Mouse (Mus musculus): ENCODE results near the gene 1700021F07Rik.
A peak's percentile ranks its signal among the peaks of the same experiment; 100 is the strongest.

Gene 1700021F07Rik

DNA sequence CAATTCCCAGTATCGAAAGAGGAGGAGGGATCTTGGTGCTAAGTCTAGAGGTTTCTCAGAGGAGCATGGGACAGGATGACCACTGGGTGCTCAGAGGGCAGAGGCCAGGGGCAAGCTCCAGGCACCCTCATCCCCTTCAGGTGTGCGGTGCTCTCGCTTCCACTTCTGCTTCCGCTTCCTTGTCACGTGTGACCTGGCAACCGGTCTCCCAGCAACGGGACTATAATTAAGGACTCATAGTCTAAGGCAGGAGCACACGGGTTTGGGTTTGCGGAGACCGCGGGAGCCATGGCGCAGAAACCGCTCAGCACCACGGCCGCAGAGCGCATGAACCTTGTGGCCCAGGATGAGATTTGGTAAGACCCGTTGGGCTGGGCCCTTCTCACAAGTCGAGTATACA, at the start of gene 1700021F07Rik:
TSS of gene 1700021F07Rik (plus strand) at position 211 of the 400 bp plus-strand sequence.
- no peak for DNase-seq

DNA sequence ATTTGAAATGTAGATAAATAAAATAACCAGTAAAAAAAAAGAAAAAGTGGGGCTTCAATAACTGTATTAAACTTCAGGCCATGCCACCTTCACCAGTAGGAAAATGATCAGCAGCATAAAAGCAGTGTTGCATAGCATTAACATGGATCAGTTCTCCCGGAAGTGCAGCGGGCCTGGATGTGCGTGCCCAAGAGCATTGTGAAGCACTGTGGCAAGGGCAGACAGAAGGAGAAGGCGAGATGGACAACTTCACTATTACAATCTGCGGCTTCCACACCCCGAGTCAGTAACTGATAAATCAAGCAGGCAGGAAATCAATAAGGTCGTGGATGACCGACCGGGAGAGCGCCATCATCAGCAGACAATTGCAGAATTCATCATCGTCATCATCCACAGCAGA, 49.2 kb upstream of the 1700021F07Rik start:
- no peak for DNase-seq

- DNase-seq, result no peak
Measured at GRCm38 (mm10) chr2:173479050-173479449, 43.3 kb upstream of the 1700021F07Rik start.

GRCm38 (mm10) chr2:173484486-173484885, 37.9 kb upstream of the 1700021F07Rik start:
- no peak for DNase-seq

DNA sequence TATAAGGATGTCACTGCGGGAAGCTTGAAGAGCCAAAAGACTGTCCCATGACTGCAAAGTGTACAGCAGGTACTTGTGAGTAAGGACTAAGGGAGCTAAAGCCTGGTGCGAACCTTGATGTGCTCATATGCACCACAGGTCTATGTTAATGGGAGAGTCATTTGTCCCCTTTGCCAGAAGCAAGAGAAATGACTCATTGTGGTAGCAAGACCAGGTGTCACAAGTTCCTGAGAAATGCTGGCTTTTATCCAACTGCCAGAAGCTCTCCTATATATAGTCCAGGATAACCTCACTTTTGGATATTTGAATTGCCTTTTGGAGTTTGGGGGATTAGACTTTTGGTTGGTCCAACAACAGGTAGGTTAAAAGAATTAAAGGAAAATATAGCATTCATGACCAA, 22.8 kb upstream of the 1700021F07Rik start:
- DNase-seq, result no peak

GRCm38 (mm10) chr2:173513977-173514376, 8.4 kb upstream of the 1700021F07Rik start:
- no peak for DNase-seq

DNA sequence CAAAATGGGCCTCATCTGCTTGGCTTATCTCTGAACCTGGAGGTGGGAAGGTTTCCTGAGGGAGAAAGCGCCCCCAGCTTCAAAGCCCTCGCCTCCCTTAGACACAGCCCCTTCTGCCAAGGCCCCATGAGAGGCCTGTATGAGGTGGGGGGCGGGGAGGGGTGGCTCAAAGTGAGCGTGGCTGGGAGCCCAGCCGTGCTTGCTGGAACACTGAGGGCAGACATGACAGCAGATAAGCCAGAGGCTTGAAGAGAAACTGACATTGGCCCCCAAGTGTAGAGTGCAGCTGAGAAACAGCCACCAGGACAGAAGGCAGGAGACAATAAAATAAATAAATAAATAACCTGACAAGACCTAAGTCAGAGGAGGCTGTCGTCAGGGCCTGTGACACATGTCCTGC, 7.2 kb upstream of the 1700021F07Rik start:
- no peak for DNase-seq

GRCm38 (mm10) chr2:173516150-173516855, 6.1 kb upstream of the 1700021F07Rik start:
- DNase-seq, result no peak

DNA sequence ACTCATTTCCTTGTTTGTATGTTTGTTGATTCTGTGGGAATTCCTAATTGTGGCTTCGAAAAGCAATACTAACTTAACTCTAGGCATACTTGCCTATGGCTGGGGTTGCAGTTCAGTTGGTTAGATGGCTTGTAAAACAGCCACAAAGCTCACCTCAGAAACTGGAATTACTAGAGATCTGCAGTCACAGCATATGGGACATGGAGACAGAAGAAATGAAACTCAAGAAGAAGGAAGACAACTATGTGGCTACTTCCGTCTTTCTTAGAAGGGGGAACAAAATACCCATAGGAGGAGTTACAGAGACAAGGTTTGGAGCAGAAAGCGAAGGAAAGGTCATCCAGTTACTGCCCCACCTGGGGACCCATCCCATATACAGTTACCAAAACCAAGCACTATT, 6.1 kb downstream of the 1700021F07Rik start:
- DNase-seq, result no peak

DNA sequence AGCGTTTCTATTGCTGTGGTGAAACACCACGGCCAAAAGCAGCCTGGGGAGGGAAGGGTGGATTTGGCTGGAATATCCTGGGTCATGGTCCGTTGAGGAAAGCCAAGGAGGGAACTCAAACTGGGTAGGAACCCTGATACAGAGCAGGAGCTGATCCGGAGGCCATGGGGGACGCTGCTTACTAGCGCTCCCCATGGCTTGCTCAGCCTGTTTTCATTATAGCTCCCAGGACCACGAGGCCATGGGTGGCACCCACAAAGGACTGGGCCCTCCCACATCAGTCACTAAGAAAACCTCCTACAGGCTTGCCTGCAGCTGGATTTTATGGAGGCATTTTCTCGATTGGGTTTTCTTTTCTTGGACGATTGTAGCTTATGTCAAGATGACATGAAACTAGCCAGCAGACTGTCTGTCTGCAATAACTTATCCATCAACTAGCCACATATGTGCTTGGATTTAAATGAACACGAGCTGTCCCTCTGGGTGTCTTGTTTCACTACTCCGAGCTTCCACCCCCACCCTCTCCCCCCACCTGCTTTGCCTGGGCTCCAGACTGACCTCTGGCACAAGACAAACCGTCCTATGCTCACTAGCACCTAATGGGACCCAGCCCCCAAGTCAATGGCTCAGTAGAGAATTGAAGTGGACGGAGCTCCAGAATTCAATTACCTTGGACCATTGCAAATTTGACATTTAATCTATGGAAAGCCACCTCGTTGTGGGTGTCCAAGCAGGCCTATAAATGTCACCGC, 10.5 kb downstream of the 1700021F07Rik start:
- no peak for DNase-seq

GRCm38 (mm10) chr2:173534581-173534980, 12.2 kb downstream of the 1700021F07Rik start:
- no peak for DNase-seq

- peak; percentile 79 for DNase-seq
Measured at GRCm38 (mm10) chr2:173535390-173535789, 13.0 kb downstream of the 1700021F07Rik start.

DNA sequence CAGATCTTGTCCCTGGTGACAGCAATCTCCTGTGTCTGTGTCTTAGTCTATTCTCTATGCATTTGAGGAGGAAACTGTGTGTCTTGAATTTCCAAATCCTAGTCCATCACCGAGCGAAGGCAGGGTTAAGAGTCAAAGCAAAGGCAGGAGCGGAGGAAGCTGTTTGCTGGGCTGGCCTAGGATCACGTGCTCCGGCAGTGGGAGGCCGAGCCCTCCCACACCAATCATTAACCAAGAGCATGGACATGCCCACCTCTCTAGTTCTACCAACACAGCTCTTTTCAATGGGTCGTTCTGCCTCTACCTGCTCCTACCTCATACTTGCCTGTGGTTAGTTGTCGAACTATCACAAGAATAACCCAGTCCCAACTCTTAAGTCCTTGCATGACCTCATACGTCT, 13.5 kb downstream of the 1700021F07Rik start:
- DNase-seq, result no peak

DNA sequence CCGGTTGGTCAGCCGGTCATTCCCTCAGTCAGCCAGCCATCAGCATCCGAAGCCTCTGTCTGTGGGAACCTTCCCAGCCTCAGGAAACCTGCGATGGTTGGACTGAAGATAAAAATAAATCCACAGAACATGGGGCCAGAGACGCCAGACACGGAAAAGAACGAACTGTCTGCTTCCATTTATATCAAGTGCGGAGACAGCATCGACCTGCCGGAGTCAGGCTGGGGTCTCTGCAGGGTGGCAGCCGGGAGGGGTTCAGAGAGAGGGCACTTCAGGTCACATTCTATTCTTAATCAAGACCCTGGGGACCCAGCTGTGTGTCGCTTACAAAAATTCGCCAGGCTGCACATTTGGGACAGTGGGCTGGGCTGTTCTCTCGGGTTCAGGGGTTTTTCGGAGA, 17.4 kb downstream of the 1700021F07Rik start:
- DNase-seq, result no peak

GRCm38 (mm10) chr2:173541748-173542147, 19.4 kb downstream of the 1700021F07Rik start:
- DNase-seq, result no peak

DNA sequence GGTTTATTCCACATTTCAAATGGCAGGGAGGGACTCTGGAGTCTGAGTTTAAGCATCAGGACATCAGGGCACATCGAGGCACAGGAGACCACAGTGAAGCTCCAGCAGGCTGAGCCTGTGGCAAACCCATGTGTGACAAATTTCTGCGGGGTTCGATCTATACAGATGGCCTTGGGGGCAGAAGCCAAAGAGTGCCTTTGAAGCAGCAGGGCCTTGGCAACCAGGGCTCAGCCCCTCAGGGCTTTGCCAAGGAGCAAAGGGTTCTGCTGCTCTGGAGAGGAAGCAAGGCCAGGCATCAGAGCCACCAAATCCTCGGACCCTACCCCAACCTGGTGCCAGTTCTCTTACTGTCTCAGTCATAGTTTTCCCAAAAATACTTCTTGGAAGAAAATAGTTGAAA, 20.3 kb downstream of the 1700021F07Rik start:
- no peak for DNase-seq

DNA sequence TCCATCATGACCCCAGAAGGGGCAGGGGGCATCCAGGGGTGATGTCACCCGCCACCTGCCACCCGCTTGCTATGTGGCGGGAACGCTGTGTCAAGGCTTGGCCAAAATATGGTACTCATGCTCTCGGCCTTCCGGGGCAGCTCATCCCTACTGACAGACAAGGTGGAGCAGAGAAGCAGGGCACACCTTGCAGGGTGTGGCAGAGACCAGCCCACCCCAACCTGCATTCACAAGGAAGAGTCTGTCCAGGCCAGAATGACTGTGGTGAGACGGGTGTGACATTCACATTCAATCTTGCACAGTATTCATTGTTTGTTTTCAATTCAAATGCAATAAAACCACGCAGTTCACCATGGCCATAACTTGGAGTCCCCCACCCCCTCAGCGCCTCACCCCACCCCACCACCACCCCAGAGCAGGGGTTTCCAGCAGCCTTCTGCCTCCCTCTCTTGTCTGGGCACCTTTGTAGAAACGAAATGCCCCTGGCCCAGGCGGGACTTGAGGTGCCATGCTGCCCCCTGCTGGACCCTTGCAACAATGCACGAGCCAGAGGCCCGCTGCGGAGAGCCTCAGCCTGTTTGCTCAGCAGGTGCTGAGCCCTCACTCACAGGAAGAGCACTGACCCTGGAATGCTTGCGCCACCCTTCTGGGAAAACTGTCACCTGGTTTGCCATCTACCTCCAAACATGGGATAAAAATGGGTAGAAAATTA, 23.8 kb downstream of the 1700021F07Rik start:
- peak; percentile 46 for DNase-seq

GRCm38 (mm10) chr2:173549236-173549635, 26.9 kb downstream of the 1700021F07Rik start:
- no peak for DNase-seq

DNA sequence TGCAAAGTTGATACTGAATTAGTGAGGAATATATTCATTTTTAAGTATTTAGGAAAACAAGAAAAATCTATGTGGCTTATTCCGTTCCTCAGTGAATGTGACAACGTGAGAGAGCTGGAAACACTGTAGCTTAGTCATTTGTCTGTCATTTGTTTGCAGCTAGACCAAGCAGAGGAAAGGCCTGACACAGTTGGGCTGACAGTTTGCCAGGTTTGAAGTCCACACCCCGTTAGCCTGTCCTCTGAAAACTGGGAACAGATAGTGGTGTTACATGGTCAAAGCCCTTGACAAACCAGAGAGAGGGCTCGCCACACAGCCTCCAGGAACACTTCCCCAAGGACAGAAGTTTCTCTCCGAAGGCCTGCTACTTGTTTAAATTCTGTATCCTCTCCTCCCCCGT, 28.3 kb downstream of the 1700021F07Rik start:
- no peak for DNase-seq

DNA sequence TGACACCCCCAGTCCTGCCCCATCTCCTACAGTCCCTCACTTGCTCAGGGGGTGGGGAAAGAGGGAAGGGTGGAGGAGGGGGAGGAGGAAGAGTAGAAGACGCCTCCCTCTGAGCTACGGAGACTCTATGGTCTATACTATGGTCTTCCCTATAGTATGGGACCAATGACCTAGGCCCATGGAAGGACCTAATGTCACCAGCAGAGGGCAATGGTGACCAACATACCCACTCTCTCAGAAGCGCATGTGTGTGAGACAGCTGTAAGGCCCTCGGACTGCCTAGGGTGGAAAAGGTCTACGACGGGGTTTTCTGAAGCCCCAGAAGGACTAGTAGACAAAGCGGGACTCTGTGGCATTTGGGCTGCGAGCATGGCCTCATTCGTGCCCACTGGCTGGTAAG, 31.5 kb downstream of the 1700021F07Rik start:
- no peak for DNase-seq

- no peak for DNase-seq
Measured at GRCm38 (mm10) chr2:173558754-173559396, 36.5 kb downstream of the 1700021F07Rik start.

DNA sequence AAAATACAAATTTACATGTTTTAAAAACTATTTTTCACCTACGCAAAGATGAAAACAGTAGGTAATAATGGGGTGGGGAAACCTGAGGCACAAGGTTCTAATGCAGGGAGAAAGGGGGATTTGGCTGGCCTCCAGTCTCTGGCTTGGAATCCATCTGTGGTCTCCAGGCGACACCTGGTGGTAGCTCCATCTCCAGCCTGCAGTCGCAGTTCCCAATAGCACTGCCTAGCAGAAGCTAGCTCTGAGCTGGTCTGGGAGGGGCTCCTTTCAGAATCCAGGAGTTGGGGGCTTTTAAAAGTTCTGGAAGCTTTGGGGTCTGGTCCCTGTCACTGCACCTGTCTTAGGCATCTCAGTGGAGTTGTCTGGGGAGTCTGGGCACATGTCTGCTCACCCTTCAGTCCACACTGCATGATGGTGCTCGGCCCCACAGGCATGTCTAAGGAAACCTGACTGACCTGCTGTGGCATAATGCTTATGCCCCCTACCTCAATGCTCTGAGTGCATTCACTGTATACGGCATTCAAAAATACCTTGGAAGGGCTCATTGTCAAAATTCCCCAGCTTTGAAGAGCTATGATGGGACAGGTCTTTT, 39.6 kb downstream of the 1700021F07Rik start:
- peak; percentile 17 for DNase-seq

GRCm38 (mm10) chr2:173563336-173563735, 41.0 kb downstream of the 1700021F07Rik start:
- DNase-seq, result no peak
